Mouse (Mus musculus): ENCODE measurements at regions not wholly inside any gene's neighbourhood (a gene's known extent, or its start where the extent isn't known, plus 50 kb on each side); places are given as distances from the start of the nearest gene placed in this dataset.

GRCm38 (mm10) chr4:87386271-87386670, 156.0 kb upstream of the Slc24a2 start:
- DNase-seq = no peak

GRCm38 (mm10) chr4:87385221-87385739, 155.0 kb upstream of the Slc24a2 start:
- DNase-seq = no peak

GRCm38 (mm10) chr4:87384469-87385044, 154.3 kb upstream of the Slc24a2 start:
- DNase-seq = no peak

GRCm38 (mm10) chr4:87380716-87381115, 150.4 kb upstream of the Slc24a2 start:
- no peak for DNase-seq

GRCm38 (mm10) chr4:87379516-87380173, 149.4 kb upstream of the Slc24a2 start:
- no peak for DNase-seq

DNA sequence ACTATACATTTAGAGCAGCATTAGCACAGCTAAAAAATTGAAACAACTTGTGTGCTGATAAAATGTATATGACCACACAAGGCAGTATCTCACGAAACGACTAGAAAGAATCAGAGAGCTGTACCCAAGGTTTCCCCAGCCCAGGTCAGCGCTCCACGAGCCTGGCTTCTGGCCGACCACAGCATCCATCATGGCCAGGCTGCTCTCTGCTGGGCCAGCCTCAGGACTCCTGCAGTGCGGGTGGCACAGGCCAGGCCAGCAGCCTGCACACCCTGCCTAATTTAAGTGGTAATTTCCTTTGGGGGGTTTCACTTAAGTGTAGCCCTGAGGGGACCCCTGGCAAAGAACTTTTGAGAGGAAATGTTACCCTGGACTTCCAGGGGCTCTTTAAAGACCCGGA, 141.7 kb upstream of the Slc24a2 start:
- DNase-seq = no peak

DNA sequence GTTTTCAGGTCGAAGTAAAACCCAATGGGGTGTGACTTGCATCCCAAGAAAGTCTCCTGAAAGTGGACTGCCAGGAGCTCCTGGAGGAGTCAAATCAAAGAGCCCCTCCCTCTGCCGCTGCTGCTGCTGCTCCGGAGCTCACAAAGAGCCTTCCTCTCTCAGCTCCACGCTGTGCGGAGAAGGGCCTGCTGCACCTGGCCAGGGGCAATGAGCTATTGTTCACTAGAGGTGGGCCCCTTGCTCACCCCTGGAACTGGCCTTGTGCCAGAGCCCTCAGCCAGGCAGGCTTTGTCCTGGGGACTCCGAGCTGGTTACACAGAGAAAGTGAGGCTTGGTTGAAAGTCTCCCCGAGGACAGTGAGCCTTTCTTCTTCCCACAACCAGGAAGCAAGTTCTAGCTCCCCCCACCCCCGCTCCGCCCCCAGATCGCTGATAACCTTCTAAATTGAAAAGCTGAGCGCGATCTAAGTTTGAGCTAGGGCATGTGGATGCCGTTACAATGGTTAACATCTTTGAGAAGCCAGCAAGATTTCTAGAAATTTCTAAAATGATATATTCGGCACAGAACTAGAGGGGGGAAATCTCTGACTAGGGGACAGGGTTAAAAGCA, 139.5 kb upstream of the Slc24a2 start:
- DNase-seq = no peak

DNA sequence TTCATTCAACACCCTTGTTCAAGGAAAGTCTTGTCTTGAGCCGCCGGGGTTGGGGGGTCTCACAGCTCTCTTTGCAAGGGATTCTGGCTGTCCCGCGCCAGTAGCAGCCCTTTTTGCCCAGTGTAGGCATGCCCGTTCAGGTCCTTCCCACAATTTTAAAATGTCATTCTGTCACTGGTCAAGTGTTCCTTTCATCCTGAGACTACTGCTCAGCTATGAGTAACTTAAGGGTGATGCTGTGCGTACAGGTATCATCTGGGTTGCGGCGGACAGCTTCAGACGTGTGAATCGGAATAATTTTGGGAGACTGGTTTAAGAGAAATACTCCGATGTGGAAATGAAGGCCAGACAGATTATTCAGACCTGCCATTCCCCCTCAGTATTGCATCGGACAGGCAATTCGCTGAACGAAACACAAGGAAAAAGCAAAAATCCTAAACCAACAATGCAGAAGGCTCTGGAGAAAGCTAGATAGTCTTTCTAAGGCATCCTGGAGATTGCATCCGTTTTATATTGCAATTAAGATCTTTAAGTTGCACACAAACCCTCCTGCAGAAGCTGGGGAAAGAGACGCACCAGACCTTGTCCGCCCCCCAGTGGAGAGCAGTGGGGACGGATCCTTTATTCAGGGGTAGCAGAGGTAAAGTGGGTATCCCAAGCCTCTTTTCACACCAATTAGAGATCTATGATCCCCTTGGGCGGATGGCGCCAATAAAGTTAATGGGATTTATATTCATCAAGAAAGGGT, 138.3 kb upstream of the Slc24a2 start:
- peak; percentile 63 for DNase-seq

- peak; percentile 85 for DNase-seq
Measured at GRCm38 (mm10) chr4:87367732-87368412, 137.6 kb upstream of the Slc24a2 start.

DNA sequence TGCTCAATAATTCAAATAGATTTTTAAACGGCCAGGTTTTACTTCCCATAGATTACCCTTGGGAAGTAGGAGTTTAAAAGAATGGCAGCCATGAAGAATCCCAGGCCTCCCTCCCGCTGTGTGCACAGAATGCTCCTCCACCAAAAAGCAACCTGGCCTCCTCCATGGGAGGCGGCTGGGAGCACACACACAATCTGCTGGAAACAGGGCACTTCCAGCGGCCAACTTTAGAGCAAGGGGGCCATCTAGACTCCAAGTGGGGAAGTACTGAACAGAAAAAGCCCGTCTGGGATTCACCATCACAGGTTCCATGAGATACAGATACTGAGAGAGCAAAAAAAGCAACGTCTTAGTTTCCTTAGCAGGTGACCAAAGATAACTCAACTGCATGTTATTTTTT, 131.9 kb upstream of the Slc24a2 start:
- peak; percentile 16 for DNase-seq

GRCm38 (mm10) chr4:87359483-87359882, 129.2 kb upstream of the Slc24a2 start:
- peak; percentile 49 for DNase-seq

- no peak for DNase-seq
Measured at GRCm38 (mm10) chr4:87359004-87359403, 128.7 kb upstream of the Slc24a2 start.

DNA sequence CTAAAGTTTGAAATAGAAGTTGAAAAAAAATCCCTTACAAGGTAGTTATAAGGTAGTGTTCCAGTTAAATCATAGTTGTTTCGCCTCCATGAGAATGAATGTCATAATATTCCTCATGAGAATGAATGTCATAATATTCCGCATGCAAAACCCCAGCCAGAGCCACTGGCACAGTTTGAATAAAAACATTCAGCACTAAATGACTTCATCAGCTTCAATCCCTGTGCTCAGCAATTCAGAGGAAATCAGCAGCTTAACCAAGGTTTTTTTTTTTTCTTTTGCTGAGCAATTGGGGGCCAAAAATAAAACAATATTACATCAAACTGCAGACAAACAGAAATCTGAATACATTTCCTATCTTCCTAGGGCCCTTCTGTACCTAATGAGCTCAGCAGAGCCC, 102.7 kb upstream of the Slc24a2 start:
- no peak for DNase-seq

- no peak for DNase-seq
Measured at GRCm38 (mm10) chr4:87329136-87329535, 98.9 kb upstream of the Slc24a2 start.

DNA sequence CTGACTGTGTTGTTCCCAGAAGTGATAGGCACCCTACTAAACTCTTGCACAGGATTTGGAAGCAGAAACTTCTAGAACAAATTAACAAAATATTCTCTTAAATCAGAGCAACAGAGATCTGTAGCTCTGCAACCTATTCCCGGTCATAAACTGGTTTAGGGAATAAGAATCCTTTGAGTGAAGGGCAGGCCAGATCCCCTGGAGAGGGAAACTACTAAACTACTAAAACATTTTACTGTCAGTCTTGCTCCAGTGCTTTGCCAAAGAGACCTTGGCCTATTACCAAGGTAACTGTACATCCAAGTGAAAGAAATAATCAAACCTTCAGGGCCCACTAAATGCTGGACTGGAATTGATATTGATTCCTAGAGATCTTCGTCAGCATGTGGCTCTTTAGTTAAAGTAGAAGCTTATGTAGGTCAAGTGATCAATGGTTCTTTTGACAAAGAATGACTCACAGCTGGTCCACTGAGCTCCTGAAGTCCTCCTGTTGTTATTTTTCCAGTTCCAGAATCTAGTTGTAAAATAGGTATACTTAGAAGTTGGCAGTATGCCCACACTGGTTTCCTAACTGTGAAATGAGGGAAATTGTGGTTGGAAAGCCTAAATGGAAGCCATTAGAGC, 91.6 kb upstream of the Slc24a2 start:
- no peak for DNase-seq

DNA sequence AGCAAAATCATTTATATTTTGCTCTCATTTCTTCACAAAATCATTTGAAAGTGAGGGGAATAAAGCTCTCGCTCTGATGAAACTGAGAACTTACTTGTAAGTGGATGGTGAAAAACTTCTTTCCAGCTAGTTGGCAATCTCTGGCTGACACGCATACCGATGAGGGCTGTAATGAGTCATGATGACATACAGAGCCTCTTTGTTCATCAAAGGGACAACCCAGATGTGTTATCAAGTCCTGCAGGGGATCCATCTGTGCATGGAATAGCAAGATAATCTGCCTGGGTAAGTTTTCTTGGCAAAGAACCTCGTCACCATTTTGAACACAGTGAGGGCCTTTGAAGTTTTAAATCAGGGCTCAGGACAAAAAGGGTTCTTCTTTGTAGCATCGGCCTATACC, 67.9 kb upstream of the Slc24a2 start:
- no peak for DNase-seq

DNA sequence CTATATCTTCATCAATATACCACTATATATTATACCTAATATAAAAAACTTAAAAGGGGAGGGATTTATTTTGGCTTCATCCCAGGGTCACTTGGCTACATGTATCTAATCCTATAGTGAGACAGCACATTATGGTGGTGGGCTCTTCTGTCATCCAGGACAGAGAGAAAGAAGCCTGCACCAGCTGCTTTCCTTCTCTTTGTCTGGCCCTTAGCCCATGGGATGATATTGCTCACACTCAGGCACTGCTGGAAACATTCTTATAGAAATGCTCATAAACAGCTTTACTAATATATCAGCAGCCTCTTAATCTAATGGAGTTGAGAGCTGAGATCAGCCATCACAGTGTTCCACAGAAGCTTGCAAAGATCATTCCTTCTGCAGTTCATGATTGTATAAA, 64.3 kb upstream of the Slc24a2 start:
- DNase-seq = no peak
